Mouse (Mus musculus) intestine, embryonic 14.5 days (tissue): ENCODE results near the gene Trim10. TPM values are rescaled to one million over a fixed set of nuclear protein-coding genes. Genes with fewer than 3 reads are reported as not detected.
A peak's percentile ranks its signal among the peaks of the same experiment; 100 is the strongest.

Experiments used
- ATAC-seq: fragments of 200-750 bp; cut with Nextera tagmentation; replicated peaks from 2 replicates; pipeline ENCODE4 v1.8.0; 2017; ENCODE audit warnings: low read depth, moderate number of reproducible peaks, moderate TSS enrichment, moderate library complexity; ENCODE audit not compliant: low FRiP score, low TSS enrichment
- DNase-seq: peaks from one replicate; pipeline ENCODE4 v3.0.0-alpha.2; 2018; ENCODE audit warnings: low spot score
- H3K27ac ChIP-seq: fragments of 300-500 bp; sonication (generic); 2 replicates; pipeline ENCODE4 v1.5.1; 2014; ENCODE audit warnings: low read depth, mild to moderate bottlenecking, control low read depth
- H3K27me3 ChIP-seq: fragments of 300-500 bp; sonication (generic); replicated peaks from 2 replicates; pipeline ENCODE4 v1.6.1; 2014; ENCODE audit warnings: low read length, control low read depth; ENCODE audit not compliant: control insufficient read depth, insufficient read depth
- H3K36me3 ChIP-seq: fragments of 300-500 bp; sonication (generic); 2 replicates; pipeline ENCODE4 v1.6.1; 2014; ENCODE audit warnings: low read length, control low read depth; ENCODE audit not compliant: control insufficient read depth, insufficient read depth
- H3K4me1 ChIP-seq: fragments of 300-500 bp; sonication (generic); replicated peaks from 2 replicates; pipeline ENCODE4 v1.6.1; 2014; ENCODE audit warnings: low read length, control low read depth, mixed read lengths; ENCODE audit not compliant: control insufficient read depth, insufficient read depth
- H3K4me2 ChIP-seq: fragments of 300-500 bp; sonication (generic); 2 replicates; pipeline ENCODE4 v1.6.1; 2014; ENCODE audit warnings: low read length
- H3K4me3 ChIP-seq: fragments of 300-500 bp; sonication (generic); 2 replicates; pipeline ENCODE4 v1.5.1; 2014; ENCODE audit warnings: low read depth, low read length, control low read depth, mixed read lengths
- H3K9ac ChIP-seq: fragments of 300-500 bp; sonication (generic); 2 replicates; pipeline ENCODE4 v1.6.1; 2014; ENCODE audit warnings: mild to moderate bottlenecking, low read length
- H3K9me3 ChIP-seq: fragments of 300-500 bp; sonication (generic); 2 replicates; pipeline ENCODE4 v1.6.1; 2016; ENCODE audit warnings: low read length, control low read depth; ENCODE audit not compliant: control insufficient read depth
- WGBS: fragments of 180-500 bp; shearing (Covaris S2); extraction: QIAGEN DNeasy Blood & Tissue Kit; methylation state at CpG from one replicate; pipeline ENCODE4 v1.1.7; 2014; 5-methylcytosine and 5-hydroxymethylcytosine counted together
- polyA plus RNA-seq: library from polyadenylated mRNA; unstranded; fragments of >200 nt; fragmentation: Nextera tagmentation; extraction: Ambion mirVana; gene quantifications from 2 replicates; pipeline ENCODE4 v1.2.1, GENCODE M21; 2014

Trim10 gene
- polyA plus RNA-seq, 1 experiment from 2014 or later, result 1.6 TPM

GRCm38 (mm10) chr17:36909802-36910201 lies 40.4 kb downstream of the Trim10 start:
- H3K27me3 ChIP-seq, result no peaks in the 10 kb centered on the region
- no peaks in the 10 kb centered on the region for H3K9me3 ChIP-seq
- H3K4me3 ChIP-seq, result no peak overlapping the region
- no peaks in the 10 kb centered on the region for H3K4me1 ChIP-seq
- no peak overlapping the region for H3K9ac ChIP-seq
- WGBS, result 53% methylated on average over 4 of the region's 4 CpGs
- no peak overlapping the region for H3K4me2 ChIP-seq
- DNase-seq (no peak), ATAC-seq (no peak)
- no peak overlapping the region for H3K27ac ChIP-seq
- no peaks in the 10 kb centered on the region for H3K36me3 ChIP-seq

DNA sequence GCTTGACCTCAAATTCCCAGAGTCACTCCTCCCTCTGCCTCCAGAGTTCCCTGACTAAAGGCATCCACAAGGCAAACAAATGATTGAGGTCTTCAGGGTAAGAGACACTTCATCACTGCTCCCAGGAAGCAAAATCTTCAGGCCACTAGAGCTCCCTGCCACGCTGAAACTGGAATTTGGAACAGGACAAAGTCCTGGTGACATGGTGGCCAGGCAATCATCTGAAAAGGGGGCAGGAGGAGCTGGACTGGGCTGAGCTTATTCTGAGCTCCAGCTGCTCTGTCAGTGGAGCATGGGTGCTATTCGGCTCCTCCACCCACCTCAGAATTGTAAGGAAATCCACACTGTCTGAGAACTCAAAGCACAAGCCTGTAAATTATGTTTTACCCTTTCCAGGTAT lies 42.7 kb downstream of the Trim10 start:
- ATAC-seq (no peak), DNase-seq (no peak)

DNA sequence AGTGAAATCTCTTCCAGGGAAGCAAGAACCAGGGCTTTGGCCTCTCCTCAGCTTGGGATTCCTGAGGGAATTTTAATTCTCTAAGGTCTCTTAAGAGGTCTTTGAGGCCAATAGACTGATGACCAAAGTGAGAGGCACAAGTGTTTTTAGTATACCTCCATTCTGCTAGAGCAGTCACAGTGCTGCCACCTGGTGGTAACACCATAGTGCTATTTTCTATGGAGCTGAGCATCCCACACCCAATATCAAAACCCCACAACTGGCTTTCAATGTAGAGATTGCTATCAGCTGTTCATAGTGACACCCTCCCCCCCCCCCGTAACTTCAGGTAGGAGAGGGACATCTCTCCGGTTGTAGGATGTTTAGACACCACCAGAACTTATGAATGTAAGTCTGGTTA lies 44.7 kb downstream of the Trim10 start:
- Histone ChIP-seq H3K4me1 (no peaks in the 10 kb centered on the region), H3K27me3 (no peaks in the 10 kb centered on the region), H3K4me2 (no peak overlapping the region), H3K27ac (no peak overlapping the region), H3K9me3 (no peaks in the 10 kb centered on the region), H3K9ac (no peak overlapping the region), H3K36me3 (no peaks in the 10 kb centered on the region), H3K4me3 (no peak overlapping the region)
- ATAC-seq (0 out of 2 replicates have a peak, but pooled peaks have one; percentile 52), DNase-seq (peak; percentile 85)
- WGBS, result 14% methylated on average over 2 of the region's 2 CpGs

More for the DNA sequence above, 42.7 kb downstream of the Trim10 start:
- WGBS, result 70% methylated on average over 2 of the region's 2 CpGs
- Histone ChIP-seq H3K4me2 (no peak overlapping the region), H3K27me3 (no peaks in the 10 kb centered on the region), H3K9me3 (no peaks in the 10 kb centered on the region), H3K9ac (no peak overlapping the region), H3K4me1 (no peaks in the 10 kb centered on the region), H3K4me3 (no peak overlapping the region), H3K27ac (no peak overlapping the region), H3K36me3 (no peaks in the 10 kb centered on the region)

DNA sequence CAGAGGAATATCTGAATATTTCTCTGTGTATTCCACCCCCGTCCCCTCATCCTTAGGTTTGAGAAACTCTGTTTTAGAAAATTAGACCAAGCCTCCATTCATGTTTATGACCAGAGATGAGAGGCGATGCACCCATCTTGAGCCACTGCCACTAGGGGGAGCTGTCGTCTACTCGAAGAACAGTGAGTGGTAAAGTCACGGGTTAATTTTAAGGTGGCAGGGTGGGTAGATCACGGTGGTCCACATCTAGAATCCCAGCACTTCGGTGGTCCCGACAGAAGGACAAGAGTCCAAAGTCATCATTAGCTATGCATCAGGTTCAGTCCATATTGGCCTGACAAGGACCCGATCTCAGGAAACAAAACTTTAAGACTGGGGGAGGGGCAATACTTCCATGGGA lies 45.7 kb downstream of the Trim10 start:
- H3K4me1 ChIP-seq, result no peaks in the 10 kb centered on the region
- DNase-seq, result peak; percentile 75
- no peak overlapping the region for H3K27ac ChIP-seq
- no peak for ATAC-seq
- 12% methylated on average over 9 of the region's 9 CpGs for whole genome bisulfite sequencing
- H3K9ac ChIP-seq, result no peak overlapping the region
- no peak overlapping the region for H3K4me3 ChIP-seq
- no peak overlapping the region for H3K4me2 ChIP-seq
- no peaks in the 10 kb centered on the region for H3K9me3 ChIP-seq
- H3K27me3 ChIP-seq, result no peaks in the 10 kb centered on the region
- H3K36me3 ChIP-seq, result no peaks in the 10 kb centered on the region

DNA sequence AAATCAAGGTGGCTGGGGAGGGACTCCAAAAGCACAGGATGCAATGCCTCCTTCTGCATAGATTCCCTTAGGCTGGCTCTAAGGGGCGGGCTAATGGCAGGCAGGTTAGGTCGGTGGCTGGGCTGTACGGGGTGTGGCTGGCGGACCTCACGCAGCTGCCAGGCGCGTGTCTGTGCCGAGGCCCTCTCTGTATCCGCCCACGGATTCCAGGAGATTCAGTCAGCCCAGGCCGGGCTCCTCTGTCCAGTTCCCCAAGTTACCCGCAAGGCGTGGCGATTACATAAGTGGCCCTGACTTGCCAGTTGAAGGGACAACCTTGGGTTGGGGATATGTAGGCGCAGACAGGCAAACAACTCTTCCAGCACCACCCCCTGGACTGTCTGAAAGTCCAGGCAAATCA lies 50.9 kb downstream of the Trim10 start:
- Histone ChIP-seq H3K4me2 (no peak overlapping the region), H3K4me3 (no peak overlapping the region), H3K9me3 (no peaks in the 10 kb centered on the region), H3K27ac (no peak overlapping the region), H3K27me3 (no peaks in the 10 kb centered on the region), H3K9ac (no peak overlapping the region), H3K36me3 (no peaks in the 10 kb centered on the region), H3K4me1 (no peaks in the 10 kb centered on the region)
- 43% methylated on average over 15 of the region's 15 CpGs for WGBS
- DNase-seq, result no peak
- ATAC-seq, result peak; percentile 75

DNA sequence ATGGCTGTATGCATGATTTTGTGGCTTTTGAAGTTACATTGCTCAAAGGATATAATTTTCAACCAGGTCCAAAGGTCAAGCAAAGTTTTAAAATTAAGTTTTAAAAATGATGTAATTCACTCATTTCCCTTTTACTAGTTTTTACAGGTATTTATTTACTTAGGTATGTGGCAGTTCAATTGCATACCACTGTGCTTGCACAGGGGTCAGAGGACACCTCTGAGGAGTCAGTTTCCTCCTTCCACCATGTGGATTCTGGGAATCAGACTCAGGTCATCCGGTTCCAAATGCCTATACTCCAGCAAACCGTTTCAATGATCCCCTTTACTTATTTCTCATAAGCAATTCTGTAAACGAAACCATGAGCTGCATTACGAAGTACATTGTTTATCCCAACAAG lies 53.3 kb downstream of the Trim10 start:
- ATAC-seq (no peak), DNase-seq (no peak)
- no peaks in the 10 kb centered on the region for H3K9me3 ChIP-seq
- no peaks in the 10 kb centered on the region for H3K27me3 ChIP-seq
- H3K4me2 ChIP-seq, result no peak overlapping the region
- H3K4me3 ChIP-seq, result no peak overlapping the region
- H3K9ac ChIP-seq, result no peak overlapping the region
- WGBS, result 81% methylated on average over 4 of the region's 4 CpGs
- no peaks in the 10 kb centered on the region for H3K36me3 ChIP-seq
- H3K27ac ChIP-seq, result no peak overlapping the region
- no peaks in the 10 kb centered on the region for H3K4me1 ChIP-seq

DNA sequence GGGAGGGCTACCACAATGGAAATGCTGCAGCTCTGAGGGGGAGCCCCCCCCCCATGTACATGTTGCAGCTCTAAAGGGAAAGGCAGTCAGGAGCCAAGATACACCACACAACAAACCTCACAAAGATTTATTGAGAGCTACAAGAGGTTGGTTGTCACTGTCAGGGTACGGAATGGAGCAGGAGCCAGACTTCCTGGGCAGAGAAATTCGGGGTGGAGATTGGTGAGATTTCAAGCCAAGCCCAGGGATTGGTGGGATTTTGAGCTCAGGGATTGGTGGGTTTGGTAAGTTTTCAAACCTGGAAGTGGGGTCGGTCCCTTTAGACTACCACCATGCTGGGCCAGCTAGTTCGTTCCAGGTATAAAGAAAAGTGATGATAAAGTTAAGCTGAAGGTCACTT lies 54.1 kb downstream of the Trim10 start:
- H3K27me3 ChIP-seq, result no peaks in the 10 kb centered on the region
- ATAC-seq (no peak), DNase-seq (no peak)

More for the DNA sequence above, 54.1 kb downstream of the Trim10 start:
- H3K36me3 ChIP-seq, result no peaks in the 10 kb centered on the region
- H3K9me3 ChIP-seq, result no peaks in the 10 kb centered on the region
- no peak overlapping the region for H3K27ac ChIP-seq
- no peak overlapping the region for H3K9ac ChIP-seq
- WGBS, result 61% methylated on average over 4 of the region's 4 CpGs
- no peaks in the 10 kb centered on the region for H3K4me1 ChIP-seq
- H3K4me2 ChIP-seq, result no peak overlapping the region
- no peak overlapping the region for H3K4me3 ChIP-seq

Other genes starting within 250 kb of the Trim10 start
- gene H2-M9, start 226.9 kb upstream of the Trim10 start, polyA plus RNA-seq, result not detected in 2 replicates
- not detected in 2 replicates for gene H2-M1, start 197.4 kb upstream of the Trim10 start, polyA plus RNA-seq
- gene H2-M10.5, start 96.7 kb upstream of the Trim10 start, polyA plus RNA-seq, result not detected in 2 replicates
- not detected in 2 replicates for gene H2-M10.6, start 57.4 kb upstream of the Trim10 start, polyA plus RNA-seq
- gene Trim26, start 32.4 kb upstream of the Trim10 start, polyA plus RNA-seq, result 40.0 and 41.9 TPM in 2 replicates
- gene Trim15, start 2.4 kb upstream of the Trim10 start, polyA plus RNA-seq, result 1.2 and 1.3 TPM in 2 replicates
- 0.11 and 0.78 TPM in 2 replicates for gene Trim40, start 20.5 kb downstream of the Trim10 start, polyA plus RNA-seq
- 21.4 and 25.7 TPM in 2 replicates for gene Trim31, start 28.5 kb downstream of the Trim10 start, polyA plus RNA-seq
- gene Rnf39, start 73.3 kb downstream of the Trim10 start, polyA plus RNA-seq, result 1.3 and 1.5 TPM in 2 replicates
- 120 and 132 TPM in 2 replicates for gene Ppp1r11, start 82.2 kb downstream of the Trim10 start, polyA plus RNA-seq
- 88.7 and 91.2 TPM in 2 replicates for gene Znrd1, start 89.0 kb downstream of the Trim10 start, polyA plus RNA-seq
- 4.9 and 6.6 TPM in 2 replicates for gene Znrd1as, start 89.0 kb downstream of the Trim10 start, polyA plus RNA-seq
- not detected in 2 replicates for gene 2410137M14Rik, start 111.7 kb downstream of the Trim10 start, polyA plus RNA-seq
- gene H2-M5, start 120.0 kb downstream of the Trim10 start, polyA plus RNA-seq, result 0.16 and 0.51 TPM in 2 replicates
- gene Zfp57, start 131.6 kb downstream of the Trim10 start, polyA plus RNA-seq, result 78.3 and 85.0 TPM in 2 replicates
- 0.14 and 0.24 TPM in 2 replicates for gene Mog, start 153.8 kb downstream of the Trim10 start, polyA plus RNA-seq
- 12.6 and 13.7 TPM in 2 replicates for gene Gabbr1, start 176.4 kb downstream of the Trim10 start, polyA plus RNA-seq
- gene Olfr90, start 218.9 kb downstream of the Trim10 start, polyA plus RNA-seq, result 0.07 TPM in 1 of 2 replicates, not detected in the other
- not detected in 2 replicates for gene Olfr91, start 228.7 kb downstream of the Trim10 start, polyA plus RNA-seq